Mouse (Mus musculus) MEL (cell line): ENCODE results near the gene Phf3. TPM values are rescaled to one million over a fixed set of nuclear protein-coding genes. Genes with fewer than 3 reads are reported as not detected.

Experiments used
- DNase-seq: peaks from one replicate; pipeline ENCODE4 v3.0.0; 2011; ENCODE audit warnings: low read depth, low spot score
- H3K27ac ChIP-seq: 2 replicates; pipeline ENCODE4 v1.5.1; 2012; ENCODE audit warnings: low read depth, mild to moderate bottlenecking, control low read depth, low read length, moderate library complexity; ENCODE audit not compliant: control insufficient read depth
- H3K27me3 ChIP-seq, 2 experiments: fragments of 150-350 bp in 1 of 2; sonication (generic) in 1 of 2; 2 replicates each; pipeline ENCODE4 v1.6.1; 2012; ENCODE audit warnings: low read length in 2 of 2, mild to moderate bottlenecking in 2 of 2, improper control_type of control experiment in 1 of 2, moderate library complexity in 1 of 2; ENCODE audit not compliant: insufficient read depth in 2 of 2, control insufficient read depth in 1 of 2
- H3K36me3 ChIP-seq, 2 experiments: 2 replicates each; pipeline ENCODE4 v1.6.1; 2012 to 2014; ENCODE audit warnings: low read length in 2 of 2, improper control_type of control experiment in 1 of 2, inconsistent platforms in 1 of 2, mild to moderate bottlenecking in 1 of 2; ENCODE audit not compliant: insufficient read depth in 2 of 2, control insufficient read depth in 1 of 2
- H3K4me1 ChIP-seq, 2 experiments: fragments of 150-350 bp in 1 of 2; sonication (generic) in 1 of 2; 2 replicates each; pipeline ENCODE4 v1.6.1; 2012; ENCODE audit warnings: low read length in 2 of 2, improper control_type of control experiment in 1 of 2, mild to moderate bottlenecking in 1 of 2; ENCODE audit not compliant: insufficient read depth in 2 of 2, control insufficient read depth in 1 of 2
- H3K4me3 ChIP-seq, 2 experiments: fragments of 150-350 bp in 1 of 2; sonication (generic) in 1 of 2; 2 replicates each; pipeline ENCODE4 v1.5.1; 2012; ENCODE audit warnings: low read depth in 2 of 2, low read length in 2 of 2, mild to moderate bottlenecking in 2 of 2, moderate library complexity in 2 of 2, control low read depth in 1 of 2, improper control_type of control experiment in 1 of 2; ENCODE audit not compliant: control insufficient read depth in 1 of 2, insufficient read depth in 1 of 2
- H3K79me2 ChIP-seq: 2 replicates; pipeline ENCODE4 v1.6.1; 2012; ENCODE audit warnings: mild to moderate bottlenecking, low read length, moderate library complexity; ENCODE audit not compliant: control insufficient read depth, poor library complexity, insufficient read depth
- H3K9ac ChIP-seq: 2 replicates; pipeline ENCODE4 v1.6.1; 2012; ENCODE audit warnings: low read depth, mild to moderate bottlenecking, control low read depth, low read length, moderate library complexity; ENCODE audit not compliant: control insufficient read depth, poor library complexity, severe bottlenecking
- H3K9me3 ChIP-seq: fragments of 150-350 bp; sonication (generic); replicated peaks from 2 replicates; pipeline ENCODE4 v1.6.1; 2012; ENCODE audit warnings: mild to moderate bottlenecking, low read length, improper control_type of control experiment, moderate library complexity; ENCODE audit not compliant: insufficient read depth
- BHLHE40 ChIP-seq: IDR thresholded peaks from 2 replicates; pipeline ENCODE4 v1.6.1; 2012; ENCODE audit warnings: low read depth, mild to moderate bottlenecking, inconsistent platforms, low read length, improper control_type of control experiment, borderline replicate concordance
- CHD1 ChIP-seq: IDR thresholded peaks from 2 replicates; pipeline ENCODE4 v1.6.1; 2012; ENCODE audit warnings: low read depth, mild to moderate bottlenecking, inconsistent platforms, low read length, improper control_type of control experiment
- CHD2 ChIP-seq: IDR thresholded peaks from 2 replicates; pipeline ENCODE4 v1.6.1; 2011; ENCODE audit warnings: low read length, improper control_type of control experiment
- ELF1 ChIP-seq: IDR thresholded peaks from 2 replicates; pipeline ENCODE4 v1.6.1; 2014; ENCODE audit warnings: low read depth, mild to moderate bottlenecking, inconsistent platforms, low read length, improper control_type of control experiment, moderate library complexity
- ETS1 ChIP-seq: IDR thresholded peaks from 2 replicates; pipeline ENCODE4 v1.6.1; 2012; ENCODE audit warnings: low read depth, mild to moderate bottlenecking, inconsistent platforms, low read length, improper control_type of control experiment, moderate library complexity
- GABPA ChIP-seq: IDR thresholded peaks from 2 replicates; pipeline ENCODE4 v1.6.1; 2012; ENCODE audit warnings: low read depth, mild to moderate bottlenecking, inconsistent platforms, low read length, improper control_type of control experiment, moderate library complexity
- KAT2A ChIP-seq: conservative IDR thresholded peaks from 2 replicates; pipeline ENCODE4 v1.6.1; 2012; ENCODE audit warnings: low read depth, low read length, improper control_type of control experiment, inconsistent platforms
- MAFK ChIP-seq: IDR thresholded peaks from 2 replicates; pipeline ENCODE4 v1.6.1; 2011; ENCODE audit warnings: low read depth, mild to moderate bottlenecking, low read length, improper control_type of control experiment, borderline replicate concordance
- MEF2A ChIP-seq: IDR thresholded peaks from 2 replicates; pipeline ENCODE4 v1.6.1; 2014; ENCODE audit warnings: low read depth, mild to moderate bottlenecking, inconsistent platforms, low read length, improper control_type of control experiment; ENCODE audit not compliant: poor library complexity, insufficient replicate concordance, severe bottlenecking; ENCODE audit errors: extremely low read depth
- MXI1 ChIP-seq: IDR thresholded peaks from 2 replicates; pipeline ENCODE4 v1.6.1; 2011; ENCODE audit warnings: mild to moderate bottlenecking, low read depth, low read length, improper control_type of control experiment
- MYB ChIP-seq: IDR thresholded peaks from 2 replicates; pipeline ENCODE4 v1.6.1; 2011; ENCODE audit warnings: mild to moderate bottlenecking, low read depth, low read length, improper control_type of control experiment
- MYC ChIP-seq: IDR thresholded peaks from 2 replicates; pipeline ENCODE4 v1.6.1; 2011; ENCODE audit warnings: low read depth, mild to moderate bottlenecking, low read length, improper control_type of control experiment, moderate library complexity
- NELFE ChIP-seq: IDR thresholded peaks from 2 replicates; pipeline ENCODE4 v1.6.1; 2011; ENCODE audit warnings: low read depth, low read length, improper control_type of control experiment
- POLR2A ChIP-seq, 2 experiments: IDR thresholded peaks; 2 replicates each; pipeline ENCODE4 v1.6.1; 2011 to 2012; ENCODE audit warnings: low read length in 2 of 2, mild to moderate bottlenecking in 2 of 2, control low read depth in 1 of 2, improper control_type of control experiment in 1 of 2, low read depth in 1 of 2, moderate library complexity in 1 of 2; ENCODE audit not compliant: control insufficient read depth in 1 of 2, insufficient read depth in 1 of 2, poor library complexity in 1 of 2
- POLR2AphosphoS2 ChIP-seq: IDR thresholded peaks from 2 replicates; pipeline ENCODE4 v1.6.1; 2011; ENCODE audit warnings: low read length, improper control_type of control experiment
- POLR2AphosphoS5 ChIP-seq: IDR thresholded peaks from 2 replicates; pipeline ENCODE4 v1.6.1; 2012; ENCODE audit warnings: low read depth, borderline replicate concordance, mild to moderate bottlenecking, inconsistent platforms, low read length, moderate library complexity, mixed read lengths
- RAD21 ChIP-seq: IDR thresholded peaks from 2 replicates; pipeline ENCODE4 v1.6.1; 2011; ENCODE audit warnings: mild to moderate bottlenecking, low read depth, low read length, improper control_type of control experiment
- RCOR1 ChIP-seq: IDR thresholded peaks from 2 replicates; pipeline ENCODE4 v1.6.1; 2012; ENCODE audit warnings: low read depth, mild to moderate bottlenecking, inconsistent platforms, low read length, improper control_type of control experiment
- TBP ChIP-seq: IDR thresholded peaks from 2 replicates; pipeline ENCODE4 v1.8.0; 2011; ENCODE audit warnings: low read depth, low read length, improper control_type of control experiment
- TCF12 ChIP-seq: IDR thresholded peaks from 2 replicates; pipeline ENCODE4 v1.6.1; 2014; ENCODE audit warnings: low read depth, mild to moderate bottlenecking, inconsistent platforms, low read length, improper control_type of control experiment, moderate library complexity
- UBTF ChIP-seq: IDR thresholded peaks from 2 replicates; pipeline ENCODE4 v1.6.1; 2012; ENCODE audit warnings: low read depth, mild to moderate bottlenecking, inconsistent platforms, low read length, improper control_type of control experiment, moderate library complexity, borderline replicate concordance; ENCODE audit not compliant: insufficient read depth
- USF1 ChIP-seq: IDR thresholded peaks from 2 replicates; pipeline ENCODE4 v1.6.1; 2014; ENCODE audit warnings: low read depth, mild to moderate bottlenecking, inconsistent platforms, low read length, improper control_type of control experiment, moderate library complexity
- ZC3H11A ChIP-seq: IDR thresholded peaks from 2 replicates; pipeline ENCODE4 v1.6.1; 2012; ENCODE audit warnings: low read depth, mild to moderate bottlenecking, inconsistent platforms, low read length, improper control_type of control experiment
- ZKSCAN1 ChIP-seq: IDR thresholded peaks from 2 replicates; pipeline ENCODE4 v1.6.1; 2012; ENCODE audit warnings: low read depth, mild to moderate bottlenecking, inconsistent platforms, low read length, improper control_type of control experiment, moderate library complexity
- ZNF384 ChIP-seq: IDR thresholded peaks from 2 replicates; pipeline ENCODE4 v1.6.1; 2012; ENCODE audit warnings: low read depth, mild to moderate bottlenecking, inconsistent platforms, low read length, improper control_type of control experiment
- polyA plus RNA-seq, 2 experiments: library from polyadenylated mRNA; stranded (reverse) in 1 of 2; unstranded in 1 of 2; fragments of >175 nt in 1 of 2; fragments of >200 nt in 1 of 2; gene quantifications; 2 replicates each; pipeline versions ENCODE4 v1.2.1 to v1.2.4; 2012; ENCODE audit warnings: low replicate concordance in 2 of 2, low read depth in 1 of 2; ENCODE audit not compliant: insufficient read length in 2 of 2, insufficient read depth in 1 of 2, missing spikeins in 1 of 2
- total RNA-seq: library from RNA; depleted of rRNA; stranded (reverse); fragments of 300-350 nt; gene quantifications from 2 replicates; pipeline ENCODE4 v1.2.3, GENCODE M21; 2012

Phf3 gene
- total and polyA plus RNA-seq, 3 experiments = 32.5 to 606 (median 50.6) TPM

DNA sequence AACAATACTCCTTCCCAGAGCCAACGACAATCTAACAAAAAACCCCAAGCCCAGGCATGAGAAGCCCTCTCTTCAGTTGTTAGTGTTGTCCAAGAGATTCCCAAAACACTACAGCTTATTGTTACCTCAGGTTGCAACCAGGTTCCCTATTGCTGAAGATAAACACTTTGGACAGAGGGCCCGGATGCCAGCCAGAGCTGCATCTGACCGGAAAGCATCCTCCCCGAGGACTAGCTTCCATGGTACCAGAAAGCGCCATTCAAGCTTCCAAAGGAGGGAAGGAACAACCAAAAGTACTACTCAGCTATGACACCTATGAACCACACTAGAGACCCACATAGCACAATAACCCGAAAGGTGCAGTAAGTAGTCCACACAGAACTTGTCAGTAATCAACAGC, 38.2 kb downstream of the Phf3 start:
- Histone ChIP-seq H3K27ac (no peak overlapping the region), H3K9ac (no peak overlapping the region), H3K79me2 (peaks cover 1% of the 10 kb centered on the region; the same call in 1 of the 2 replicates), H3K27me3 (no peaks in the 10 kb centered on the region), H3K36me3 (peaks cover 2 to 11% of the 10 kb centered on the region in 2 experiments), H3K4me1 (peaks cover 0 to 3% of the 10 kb centered on the region in 2 experiments; a peak in 1 of 4 replicates), H3K9me3 (no peaks in the 10 kb centered on the region), H3K4me3 (no peak overlapping the region)
- no peak for DNase-seq
- TF ChIP-seq POLR2A (IDR thresholded peaks at IDR 0.05; ENCODE audit: control insufficient read depth in 1 of 2, insufficient read depth in 1 of 2, low read depth in 1 of 2, low read length in 2 of 2, poor library complexity in 1 of 2) (no peak), TCF12 (no peak), RAD21 (no peak), BHLHE40 (no peak), RCOR1 (no peak), CHD1 (no peak), UBTF (no peak), ZC3H11A (no peak), MEF2A (no peak), USF1 (no peak), MAFK (no peak), MYC (no peak)

DNA sequence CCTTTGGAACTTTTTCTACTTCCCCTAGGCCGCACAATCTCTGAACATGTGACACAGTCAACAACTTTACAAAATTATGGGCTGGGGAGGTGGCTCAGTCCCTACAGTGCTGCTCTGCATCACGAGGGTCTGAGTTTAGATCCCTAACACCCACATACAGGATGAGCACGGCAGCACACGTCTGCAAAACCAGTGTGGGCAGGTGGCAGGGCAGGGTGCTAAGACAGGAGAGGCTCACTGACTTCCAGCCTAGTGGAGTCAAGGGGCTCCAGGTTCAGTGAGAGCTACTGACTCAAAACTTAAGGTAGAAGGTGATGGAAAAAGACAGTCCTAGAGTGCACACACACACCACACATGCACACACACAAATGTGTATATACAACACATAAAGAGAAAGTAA, 40.9 kb downstream of the Phf3 start:
- Histone ChIP-seq H3K36me3 (peaks cover 0 to 16% of the 10 kb centered on the region in 2 experiments; a peak in 2 of 4 replicates), H3K4me3 (no peak overlapping the region)

DNA sequence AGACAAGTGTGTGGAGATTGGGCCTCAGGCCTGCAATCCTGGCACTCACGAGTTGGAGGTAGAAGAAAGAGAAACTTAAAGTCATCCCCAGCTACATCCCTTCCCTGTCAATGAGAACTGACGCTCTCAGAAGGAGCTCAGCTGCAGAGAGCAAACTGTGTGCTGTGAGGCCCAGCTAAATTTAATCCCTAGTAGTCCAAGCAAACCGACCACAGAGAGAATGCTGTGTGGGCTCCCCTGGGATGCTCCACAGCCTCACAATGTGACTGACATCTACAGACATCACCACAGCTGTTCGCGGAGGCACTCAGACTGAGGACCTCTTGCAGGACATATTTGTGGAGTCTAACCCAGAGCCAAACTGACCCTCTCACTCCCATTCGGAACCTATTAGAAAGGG, 54.3 kb downstream of the Phf3 start:
- Histone ChIP-seq H3K79me2 (no peaks in the 10 kb centered on the region), H3K9me3 (no peaks in the 10 kb centered on the region), H3K9ac (no peak overlapping the region), H3K4me3 (no peak overlapping the region), H3K4me1 (no peaks in the 10 kb centered on the region), H3K27me3 (no peaks in the 10 kb centered on the region), H3K36me3 (peaks cover 0 to 9% of the 10 kb centered on the region in 2 experiments; a peak in 2 of 4 replicates), H3K27ac (no peak overlapping the region)
- TF ChIP-seq CHD2 = no peak
- no peak for TF ChIP-seq ZKSCAN1
- TF ChIP-seq POLR2AphosphoS2 = no peak
- TF ChIP-seq ELF1 = no peak
- no peak for TF ChIP-seq POLR2AphosphoS5
- TF ChIP-seq RCOR1 = no peak
- no peak for TF ChIP-seq GABPA
- TF ChIP-seq KAT2A = no peak
- TF ChIP-seq MYB = no peak
- no peak for TF ChIP-seq BHLHE40
- no peak for TF ChIP-seq MXI1
- no peak for TF ChIP-seq TBP
- no peak for TF ChIP-seq NELFE
- no peak for TF ChIP-seq ETS1
- no peak for DNase-seq

More for the DNA sequence above, 40.9 kb downstream of the Phf3 start:
- no peak for DNase-seq
- H3K9me3 ChIP-seq = no peaks in the 10 kb centered on the region
- H3K27ac ChIP-seq = no peak overlapping the region
- H3K9ac ChIP-seq = no peak overlapping the region
- no peaks in the 10 kb centered on the region for H3K79me2 ChIP-seq
- no peak for TF ChIP-seq ZNF384
- no peak for TF ChIP-seq ZC3H11A
- no peak for TF ChIP-seq POLR2AphosphoS5
- H3K4me1 ChIP-seq = no peaks in the 10 kb centered on the region
- no peaks in the 10 kb centered on the region for H3K27me3 ChIP-seq
